Mouse (Mus musculus): ENCODE data around the gene Nrd1.

The Nrd1 gene

DNA sequence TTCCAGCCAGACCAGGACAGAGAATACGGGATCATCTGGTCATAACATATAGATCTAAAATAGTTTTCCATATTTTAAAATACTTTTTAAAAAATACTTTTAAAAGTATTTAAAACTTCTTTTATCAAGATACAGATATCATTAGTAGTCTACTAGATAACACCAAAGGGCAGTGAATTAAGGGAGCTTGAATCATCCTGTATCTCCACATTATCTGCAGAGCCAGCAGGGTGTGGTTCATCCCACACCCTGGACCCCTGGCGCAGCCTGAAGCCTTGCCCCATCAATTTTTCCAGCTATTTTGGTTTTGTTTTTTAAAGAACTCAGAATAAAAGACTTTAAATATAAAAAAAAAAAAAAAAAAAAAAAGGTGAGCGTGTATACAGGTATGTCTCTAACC, 98.4 kb downstream of the Nrd1 start:
- no peak for DNase-seq (ENCODE audit: low spot score)

DNA sequence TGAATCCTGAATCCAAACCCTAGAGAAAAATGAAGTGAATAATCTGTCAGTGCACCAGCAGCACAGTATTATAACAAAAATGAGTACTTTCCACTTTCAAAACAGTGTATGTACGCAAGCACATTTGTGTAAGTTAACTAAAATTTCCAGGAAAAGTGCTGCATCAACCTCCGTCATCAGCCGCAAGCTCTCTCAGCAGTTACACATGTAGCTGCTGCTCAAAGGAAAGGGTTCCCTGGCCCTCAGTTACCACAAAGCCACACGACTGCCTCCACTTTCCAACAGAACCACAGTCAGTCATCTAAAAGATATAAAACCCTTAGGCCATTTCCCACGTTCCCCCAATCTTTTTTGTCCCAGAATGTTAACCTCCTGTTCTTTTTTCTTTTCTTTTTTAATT, 102.1 kb downstream of the Nrd1 start:
- DNase-seq (ENCODE audit: low spot score): no peak

GRCm38 (mm10) chr4:109103145-109103883, 102.9 kb downstream of the Nrd1 start:
- no peak for DNase-seq (ENCODE audit: low spot score)

DNA sequence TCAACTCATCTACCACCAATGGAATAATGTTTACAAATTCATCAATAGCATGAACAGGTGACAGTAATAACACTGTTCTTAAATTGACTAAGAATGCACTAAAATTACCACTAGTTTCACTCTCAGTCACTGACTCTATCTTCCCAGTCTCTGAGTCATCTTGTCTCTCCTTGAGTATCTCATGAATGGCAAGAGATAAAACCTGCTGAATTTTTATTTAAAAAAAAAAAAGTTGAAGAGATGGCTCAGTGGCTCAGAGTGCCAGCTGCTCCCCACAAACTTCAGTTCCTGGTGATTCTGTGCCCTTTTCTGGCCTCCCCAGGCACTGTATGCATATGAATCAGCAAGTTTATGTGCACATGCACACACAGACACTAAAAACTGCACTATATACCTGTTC, 104.8 kb downstream of the Nrd1 start:
- DNase-seq (ENCODE audit: low spot score): no peak

GRCm38 (mm10) chr4:109106034-109106433, 105.6 kb downstream of the Nrd1 start:
- DNase-seq (ENCODE audit: low spot score): no peak

- DNase-seq (ENCODE audit: low spot score): no peak
Measured at GRCm38 (mm10) chr4:109106594-109106993, 106.1 kb downstream of the Nrd1 start.

- DNase-seq (ENCODE audit: low spot score): no peak
Measured at GRCm38 (mm10) chr4:109109012-109109411, 108.6 kb downstream of the Nrd1 start.

- DNase-seq (ENCODE audit: low spot score): no peak
Measured at GRCm38 (mm10) chr4:109109686-109110085, 109.2 kb downstream of the Nrd1 start.

DNA sequence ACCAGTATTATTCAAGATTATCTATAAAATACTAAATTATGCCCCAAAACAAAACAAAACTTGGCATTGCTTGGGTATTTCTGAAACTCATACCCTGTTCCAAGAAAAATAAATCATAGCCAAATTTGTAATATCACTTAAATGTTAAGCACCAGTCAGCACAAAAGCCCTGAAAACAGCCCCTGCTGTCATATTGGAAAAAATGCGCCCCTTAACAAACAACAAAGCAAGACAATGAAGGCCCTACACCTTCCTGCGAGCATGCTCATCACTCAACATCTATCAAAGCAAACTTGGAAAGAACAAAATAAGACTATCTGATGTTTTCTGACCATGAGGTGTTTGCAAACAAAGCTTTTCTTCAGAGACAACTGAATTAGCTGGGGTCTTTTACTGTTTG, 110.5 kb downstream of the Nrd1 start:
- DNase-seq (ENCODE audit: low spot score): no peak
